Mouse (Mus musculus): ENCODE results near the gene Men1.
A peak's percentile ranks its signal among the peaks of the same experiment; 100 is the strongest.

Gene Men1

DNA sequence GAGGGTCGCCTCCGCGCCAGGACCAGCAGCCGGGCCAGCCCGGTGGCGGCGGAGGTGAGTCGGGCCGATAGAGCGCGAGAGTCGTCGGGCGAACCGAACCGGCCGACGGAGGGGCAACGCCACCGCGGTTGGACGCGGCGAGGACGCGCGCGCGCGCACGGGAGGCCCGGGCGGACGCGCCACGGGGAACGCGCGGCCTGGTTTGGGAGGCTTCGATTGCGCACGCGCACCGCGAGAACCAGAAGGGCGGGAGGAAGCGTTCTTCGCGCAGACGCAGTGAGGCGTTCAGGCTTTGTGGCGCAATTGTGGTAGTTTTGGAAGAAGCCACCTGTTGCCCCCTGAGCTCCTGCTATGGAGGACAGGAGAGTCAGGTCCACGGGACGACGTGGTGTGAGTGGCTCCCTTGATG is 29.5 kb downstream of the Men1 start:
- peak; percentile 88 for DNase-seq (ENCODE audit: low spot score)

- DNase-seq (ENCODE audit: low spot score), result no peak
Observed at GRCm38 (mm10) chr19:6364842-6365241, 30.1 kb downstream of the Men1 start.

DNA sequence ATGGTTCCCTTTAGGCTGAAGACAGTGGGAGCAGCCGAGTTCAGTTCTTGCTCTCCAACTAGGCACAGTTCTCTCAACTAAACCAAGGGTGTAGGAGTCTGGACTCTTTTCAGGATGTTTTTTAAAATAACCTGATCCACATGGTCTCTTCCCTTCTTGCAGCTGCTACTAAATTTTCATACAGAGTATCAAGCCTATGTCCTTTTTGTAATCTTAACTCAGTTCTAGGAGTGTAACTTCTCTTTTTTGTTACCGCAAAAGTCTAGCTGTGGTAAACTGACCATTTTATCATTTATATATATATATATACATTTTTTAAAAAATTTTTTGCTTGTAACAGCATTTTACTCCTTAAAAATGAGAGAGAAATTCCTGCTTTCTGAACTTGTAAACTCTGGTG is 35.4 kb downstream of the Men1 start:
- no peak for DNase-seq (ENCODE audit: low spot score)

DNA sequence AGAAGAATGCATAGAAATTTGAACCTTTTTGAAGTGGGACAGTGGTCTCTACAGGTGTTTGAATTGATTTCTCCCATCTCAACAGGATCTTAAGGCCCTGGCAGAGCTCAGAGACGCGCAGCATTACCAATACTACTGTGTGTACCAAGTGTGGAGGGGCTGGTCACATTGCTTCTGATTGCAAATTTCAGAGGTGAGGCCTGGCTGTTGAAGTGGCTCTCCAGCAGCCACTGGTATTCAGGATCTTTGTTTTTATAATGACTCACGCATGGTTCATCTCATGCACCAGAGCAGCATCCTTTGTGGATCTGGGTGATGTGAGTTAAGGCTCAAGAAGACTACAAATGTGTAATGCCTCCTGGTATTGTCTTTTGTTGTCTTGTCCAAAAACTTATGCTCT is 37.7 kb downstream of the Men1 start:
- DNase-seq (ENCODE audit: low spot score), result no peak

DNA sequence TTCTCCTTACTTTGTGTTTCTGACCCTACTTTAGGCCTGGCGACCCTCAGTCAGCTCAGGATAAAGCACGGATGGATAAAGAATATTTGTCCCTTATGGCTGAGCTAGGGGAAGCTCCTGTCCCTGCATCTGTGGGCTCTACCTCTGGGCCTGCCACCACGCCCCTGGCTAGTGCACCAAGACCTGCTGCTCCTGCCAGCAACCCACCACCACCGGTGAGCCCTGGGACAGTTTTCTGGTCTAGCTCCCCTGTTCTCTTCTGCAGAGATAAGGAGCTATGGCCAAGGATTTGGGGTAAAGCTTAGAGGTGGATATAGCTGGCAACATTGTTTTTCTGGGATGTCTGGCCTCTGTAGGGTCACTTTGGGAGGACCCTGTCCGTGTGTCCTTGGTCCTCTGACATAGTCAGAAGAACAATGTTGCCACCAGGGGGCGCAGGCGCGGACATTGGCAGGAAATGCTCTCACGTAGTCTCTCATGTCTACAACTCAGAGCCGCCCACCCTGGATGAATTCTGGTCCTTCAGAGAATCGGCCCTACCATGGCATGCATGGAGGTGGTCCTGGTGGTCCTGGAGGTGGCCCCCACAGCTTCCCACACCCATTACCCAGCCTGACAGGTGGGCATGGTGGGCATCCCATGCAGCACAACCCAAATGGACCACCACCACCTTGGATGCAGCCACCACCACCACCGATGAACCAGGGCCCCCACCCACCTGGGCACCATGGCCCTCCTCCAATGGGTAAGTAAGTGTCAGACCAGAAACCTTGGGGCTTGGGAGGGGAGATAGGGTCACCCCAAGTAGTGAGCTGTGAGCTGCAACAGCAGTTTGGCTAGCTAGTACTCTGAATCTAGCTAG is 39.0 kb downstream of the Men1 start:
- DNase-seq (ENCODE audit: low spot score), result peak; percentile 84

DNA sequence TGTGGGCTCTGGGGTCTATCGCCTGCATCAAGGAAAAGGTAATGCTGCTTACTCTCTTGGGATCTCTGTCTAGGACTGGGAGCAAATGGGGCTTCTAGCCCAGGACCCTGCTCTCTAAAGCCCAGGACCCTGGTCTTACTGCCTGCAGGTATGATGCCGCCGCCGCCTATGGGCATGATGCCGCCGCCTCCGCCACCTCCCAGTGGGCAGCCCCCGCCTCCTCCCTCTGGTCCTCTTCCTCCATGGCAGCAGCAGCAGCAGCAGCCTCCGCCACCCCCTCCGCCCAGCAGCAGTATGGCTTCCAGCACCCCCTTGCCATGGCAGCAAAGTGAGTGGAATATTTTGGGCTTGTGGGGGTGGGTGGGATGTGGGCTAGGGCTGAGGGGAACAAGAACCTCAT is 39.8 kb downstream of the Men1 start:
- no peak for DNase-seq (ENCODE audit: low spot score)

DNA sequence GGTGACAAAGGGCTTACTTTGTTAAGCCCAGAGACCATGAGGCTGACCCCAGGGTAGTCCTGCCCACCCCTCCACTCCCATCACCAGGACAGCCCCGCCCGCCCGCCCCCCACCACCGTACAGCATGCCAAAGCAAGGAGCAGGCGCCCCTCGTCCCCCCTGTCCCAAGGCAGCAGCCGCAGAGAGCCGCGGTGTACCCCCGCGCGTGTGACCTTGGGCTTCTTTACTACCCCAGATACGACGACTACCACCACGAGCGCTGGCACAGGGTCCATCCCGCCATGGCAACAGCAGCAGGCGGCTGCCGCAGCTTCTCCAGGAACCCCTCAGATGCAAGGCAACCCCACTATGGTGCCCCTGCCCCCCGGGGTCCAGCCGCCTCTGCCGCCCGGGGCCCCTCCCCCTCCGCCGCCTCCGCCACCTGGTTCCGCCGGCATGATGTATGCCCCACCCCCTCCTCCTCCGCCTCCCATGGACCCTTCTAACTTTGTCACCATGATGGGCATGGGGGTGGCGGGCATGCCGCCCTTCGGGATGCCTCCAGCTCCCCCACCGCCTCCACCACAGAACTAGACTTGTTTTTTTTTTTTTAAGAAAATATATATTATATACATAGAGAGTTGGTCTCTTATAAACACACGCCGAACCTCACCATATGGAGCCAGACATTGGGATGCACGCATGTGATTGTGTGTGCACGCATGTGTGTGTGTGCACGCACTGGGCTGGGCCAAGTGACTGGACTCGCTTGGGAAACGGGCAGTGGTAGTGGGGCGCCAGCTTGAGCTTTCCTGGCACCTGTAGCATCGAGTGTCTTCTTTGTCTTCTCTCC is 40.9 kb downstream of the Men1 start:
- DNase-seq (ENCODE audit: low spot score), result no peak

DNA sequence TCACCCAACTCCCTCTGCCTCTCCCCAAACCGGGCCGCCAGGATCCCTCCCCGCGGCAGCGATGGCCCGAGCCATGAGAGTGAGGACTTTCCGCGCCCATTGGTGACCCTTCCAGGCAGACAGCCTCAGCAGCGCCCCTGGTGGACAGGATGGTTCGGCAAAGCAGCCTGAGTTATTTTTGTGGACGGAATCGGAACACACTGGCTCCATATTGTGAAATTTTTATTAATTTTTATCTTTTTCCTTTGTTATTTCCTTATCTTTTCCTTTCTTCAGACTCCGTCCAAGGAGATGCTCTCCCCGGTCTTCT is 41.4 kb downstream of the Men1 start:
- DNase-seq (ENCODE audit: low spot score), result peak; percentile 53

- DNase-seq (ENCODE audit: low spot score), result no peak
Observed at GRCm38 (mm10) chr19:6376643-6377042, 41.9 kb downstream of the Men1 start.

DNA sequence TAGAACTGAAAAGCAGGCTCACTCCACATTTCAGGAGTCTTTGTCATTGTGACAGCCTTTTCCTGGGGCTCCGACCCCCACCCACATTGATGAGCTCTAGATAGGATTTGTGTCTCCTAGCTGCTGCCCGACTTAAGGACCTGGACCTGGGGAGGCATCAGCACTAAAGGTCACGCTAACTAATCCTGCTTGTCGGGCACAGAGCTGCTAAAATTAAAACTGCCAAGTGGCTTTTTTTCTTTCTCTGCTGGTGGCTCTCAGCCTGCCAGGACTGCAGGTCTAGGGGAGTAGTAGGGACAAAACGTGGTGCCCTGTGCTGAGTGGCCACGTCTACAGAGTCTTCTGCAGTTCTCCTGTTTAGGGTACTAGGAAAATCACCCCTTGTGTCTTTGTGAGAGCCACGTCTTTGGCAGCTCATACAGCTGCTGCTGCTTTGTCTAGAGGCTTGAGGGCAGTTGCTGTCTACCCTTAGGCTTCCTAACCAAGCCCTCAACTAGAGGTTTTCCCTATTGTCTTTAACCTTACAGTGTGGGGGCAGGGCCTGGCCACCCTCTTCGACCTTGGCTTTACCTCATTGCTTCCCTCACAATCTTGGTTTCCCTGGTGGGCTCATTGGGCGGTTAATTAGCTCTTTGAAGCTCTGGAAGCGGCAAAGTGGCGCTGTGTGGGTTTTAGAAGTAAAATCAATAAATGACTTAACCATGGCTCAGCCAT is 42.7 kb downstream of the Men1 start:
- DNase-seq (ENCODE audit: low spot score), result no peak

GRCm38 (mm10) chr19:6380411-6381166 is 45.8 kb downstream of the Men1 start:
- no peak for DNase-seq (ENCODE audit: low spot score)

DNA sequence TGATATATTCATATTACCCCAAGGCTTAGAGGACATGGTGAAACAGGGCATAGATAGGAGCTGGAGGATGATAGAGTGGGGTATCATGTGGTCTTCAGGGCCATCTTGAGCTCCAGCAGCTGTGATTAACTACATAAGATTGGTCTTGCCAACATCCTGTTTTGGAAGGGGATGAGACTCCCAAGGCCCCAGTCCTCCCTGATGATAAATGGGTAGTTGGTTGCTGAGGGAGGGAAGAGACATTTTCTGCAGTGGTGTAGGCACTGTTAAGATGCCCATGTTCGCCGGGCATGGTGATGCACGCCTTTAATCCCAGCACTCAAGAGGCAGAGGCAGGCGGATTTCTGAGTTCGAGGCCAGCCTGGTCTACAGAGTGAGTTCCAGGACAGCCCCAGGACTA is 46.5 kb downstream of the Men1 start:
- DNase-seq (ENCODE audit: low spot score), result no peak

- no peak for DNase-seq (ENCODE audit: low spot score)
Observed at GRCm38 (mm10) chr19:6382323-6382924, 47.6 kb downstream of the Men1 start.

DNA sequence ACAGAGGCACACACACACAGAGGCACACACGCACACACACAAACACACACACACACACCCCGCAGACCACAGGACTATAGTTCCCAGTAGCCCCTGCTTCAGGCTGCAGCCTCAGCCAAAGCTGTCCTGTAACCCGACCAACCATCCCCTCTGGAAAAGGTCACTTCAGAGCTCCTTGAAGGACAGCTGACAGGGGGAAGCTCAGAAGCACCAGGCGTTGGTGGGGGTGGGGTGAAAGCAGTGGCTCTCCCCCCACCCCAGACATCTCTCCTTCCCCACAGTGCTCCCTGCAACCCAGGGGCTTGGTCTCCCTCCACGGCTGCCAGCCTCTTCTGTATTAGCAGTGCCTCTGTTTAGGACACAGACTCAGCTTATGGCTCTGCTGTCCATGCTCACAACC is 48.7 kb downstream of the Men1 start:
- no peak for DNase-seq (ENCODE audit: low spot score)

DNA sequence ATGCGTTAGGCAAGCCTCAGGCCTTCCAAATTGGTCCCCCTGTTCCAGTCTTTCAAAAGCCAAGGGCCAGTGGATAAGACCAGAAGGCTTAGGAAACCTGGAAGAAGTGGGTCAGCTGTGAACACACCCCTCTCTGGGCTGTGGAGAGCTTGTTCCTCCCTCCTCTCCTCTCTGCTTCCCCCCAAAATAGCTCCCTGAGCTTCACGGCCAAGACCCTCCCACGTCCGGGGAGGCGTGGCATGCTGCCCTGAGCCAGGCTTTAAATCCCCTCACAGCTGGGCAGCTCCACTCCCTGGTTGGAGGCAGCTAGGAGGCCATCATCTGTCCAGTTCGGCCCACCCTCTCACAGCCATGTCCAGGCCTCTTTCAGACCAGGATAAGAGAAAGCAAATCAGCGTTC is 49.3 kb downstream of the Men1 start, which contains the start of gene Pygm:
Gene Pygm (plus strand): TSS at position 272 of the 400 bp plus-strand sequence.
- peak; percentile 68 for DNase-seq (ENCODE audit: low spot score)

DNA sequence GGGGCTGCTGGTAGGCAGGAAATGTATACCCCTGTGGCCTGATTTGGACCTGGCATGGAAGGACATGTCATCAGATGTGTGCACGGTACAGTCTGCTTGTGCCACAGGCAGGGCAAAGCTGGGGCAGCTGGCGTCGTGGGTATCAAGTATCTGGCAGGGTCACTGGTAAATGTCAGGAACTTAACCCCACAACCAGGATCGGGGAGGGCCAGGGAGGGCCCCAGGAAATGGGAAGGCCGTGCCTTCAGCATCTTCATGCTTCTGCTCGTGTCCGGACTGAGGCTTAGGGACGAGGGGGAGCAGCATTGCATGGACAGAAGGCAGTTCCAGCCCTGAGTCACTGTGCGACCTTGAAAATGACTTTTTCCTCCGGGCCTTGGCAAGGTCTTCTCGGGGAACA is 50.2 kb downstream of the Men1 start:
- no peak for DNase-seq (ENCODE audit: low spot score)

- DNase-seq (ENCODE audit: low spot score), result no peak
Observed at GRCm38 (mm10) chr19:6385419-6385818, 50.6 kb downstream of the Men1 start.

DNA sequence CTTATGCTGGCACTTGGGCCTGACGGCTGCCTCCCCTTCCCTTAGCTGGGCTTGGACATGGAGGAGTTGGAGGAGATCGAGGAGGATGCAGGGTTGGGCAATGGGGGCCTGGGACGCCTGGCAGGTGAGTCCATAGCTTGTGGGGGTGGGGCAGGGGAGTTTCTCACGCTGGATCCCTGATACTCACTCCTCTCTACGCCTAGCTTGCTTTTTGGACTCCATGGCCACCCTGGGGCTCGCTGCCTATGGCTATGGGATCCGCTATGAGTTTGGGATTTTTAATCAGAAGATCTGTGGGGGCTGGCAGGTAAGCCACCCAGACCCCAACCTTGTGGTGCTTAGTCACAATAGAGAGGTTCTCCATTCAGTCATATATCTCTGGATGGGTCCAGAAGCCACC is 51.0 kb downstream of the Men1 start:
- no peak for DNase-seq (ENCODE audit: low spot score)

GRCm38 (mm10) chr19:6386234-6386633 is 51.5 kb downstream of the Men1 start:
- no peak for DNase-seq (ENCODE audit: low spot score)

- DNase-seq (ENCODE audit: low spot score), result no peak
Observed at GRCm38 (mm10) chr19:6388006-6388405, 53.2 kb downstream of the Men1 start.

GRCm38 (mm10) chr19:6389803-6390202 is 55.0 kb downstream of the Men1 start:
- DNase-seq (ENCODE audit: low spot score), result no peak

- DNase-seq (ENCODE audit: low spot score), result no peak
Observed at GRCm38 (mm10) chr19:6390251-6390650, 55.5 kb downstream of the Men1 start.
